Mouse (Mus musculus): ENCODE measurements around the gene Ctnnd1. TPM values are rescaled to one million over a fixed set of nuclear protein-coding genes. Genes with fewer than 3 reads are reported as not detected.
"Not testable (repeated sequence)": the region's sequence is repeated elsewhere in the genome, so short reads cannot be mapped to it uniquely, and the experiment has no call there.

Gene Ctnnd1
- 100 to 1,000 TPM in 25 of 26 experiments, 10 to 100 TPM in 1; 99.0 to 184 (median 133) TPM for total RNA-seq (2018; cell fraction: chromatin; rRNA removed)
- total RNA-seq (2018; cell fraction: cytosol; rRNA removed), result 100 to 1,000 TPM in 15 of 26 experiments, 10 to 100 TPM in 11; 68.6 to 130 (median 105) TPM
- 100 to 1,000 TPM; 101 to 198 (median 136) TPM for total RNA-seq (2018; cell fraction: nucleus; rRNA removed)
- 65.8 to 90.5 TPM (median 79.6 TPM) in 3 replicates for polyA plus RNA-seq (2018)

DNA sequence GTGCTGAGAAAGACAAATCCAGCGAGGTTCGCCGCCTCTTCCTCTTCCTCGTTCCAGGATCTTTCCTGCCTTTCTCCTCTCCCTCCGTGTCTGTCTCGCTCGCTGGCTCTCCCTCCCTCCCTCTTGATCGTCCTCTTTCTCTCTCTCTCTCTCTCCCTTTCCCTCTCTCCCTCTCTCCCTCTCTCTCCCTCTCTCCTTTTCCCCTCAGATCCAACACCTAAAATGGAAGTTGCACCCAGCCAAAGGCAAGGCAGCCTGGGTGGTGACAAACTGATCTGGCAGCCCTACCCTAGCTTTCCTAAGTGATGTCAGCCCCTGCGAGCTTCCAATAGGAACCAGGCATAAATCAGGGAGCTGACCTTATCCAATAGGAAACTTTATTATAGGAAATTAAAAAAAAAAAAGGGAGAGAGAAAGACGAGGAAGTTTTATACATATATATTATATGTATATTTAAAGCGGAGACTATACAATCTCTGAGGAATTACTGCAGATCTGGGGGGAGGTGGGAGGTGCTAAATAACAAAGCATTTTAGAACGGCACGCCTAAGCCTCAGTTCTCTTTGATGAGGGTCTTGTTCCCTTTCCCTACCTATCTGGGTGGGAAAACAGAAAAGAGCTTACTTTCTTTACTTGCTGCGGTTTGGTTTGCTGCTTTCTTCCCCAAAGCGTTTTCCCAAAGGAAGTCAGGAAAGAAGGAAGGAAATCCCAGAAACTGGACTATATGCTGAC, at the start of gene Ctnnd1:
Gene Ctnnd1, minus strand, starts transcription at position 302 of the 732 bp plus-strand sequence.
- H3K27ac ChIP-seq, result peak within 1 kb of the TSS; percentile 92

DNA sequence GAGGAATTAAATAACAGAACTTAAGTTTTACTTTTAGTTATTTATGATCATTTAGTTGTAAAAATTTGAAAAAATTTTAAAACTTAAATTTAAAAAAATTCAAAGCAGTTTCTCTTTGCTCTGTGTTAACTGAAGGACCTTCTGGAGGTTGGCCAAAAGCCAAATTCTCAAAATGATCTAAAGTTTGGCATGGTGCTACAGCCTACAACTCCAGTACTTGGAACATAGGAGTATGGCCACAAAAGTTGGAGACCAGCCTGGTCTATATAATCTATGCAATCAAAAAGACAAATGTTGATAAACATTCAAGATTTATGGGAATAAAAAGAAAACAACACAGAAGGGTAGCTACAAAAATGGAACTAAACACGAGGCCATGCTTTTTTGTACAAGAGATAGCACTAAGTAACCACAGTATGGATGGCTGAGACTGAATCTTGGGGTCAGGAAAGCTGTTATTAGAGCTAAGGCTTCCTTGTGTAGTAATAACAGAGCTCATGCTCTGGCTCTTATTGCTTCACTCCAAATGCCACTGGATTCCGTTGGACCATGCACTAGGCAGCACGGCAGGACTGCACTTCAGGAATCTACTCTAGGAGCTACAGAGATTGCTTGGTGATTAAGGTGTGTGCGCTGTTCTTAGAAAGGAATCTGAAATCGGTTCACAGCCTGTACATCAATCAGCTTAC, 44.6 kb upstream of the Ctnnd1 start:
- no peaks in the 10 kb centered on the region; the same call in 1 of the 2 replicates for H3K79me2 ChIP-seq (ENCODE audit: inconsistent target)
- 97% methylated on average over 5 of the region's 5 CpGs for WGBS (ENCODE audit: missing documents)

More for the DNA sequence above, at the start of gene Ctnnd1:
- H3K79me2 ChIP-seq (ENCODE audit: inconsistent target), result peaks cover 49% of the 10 kb centered on the region
- WGBS (ENCODE audit: missing documents), result 0% methylated on average over 13 of the region's 15 CpGs
- H3K36me3 ChIP-seq (ENCODE audit: inconsistent target), result no peaks in the 10 kb centered on the region
- peak within 1 kb of the TSS; percentile 74 for H3K4me3 ChIP-seq (ENCODE audit: inconsistent target)

DNA sequence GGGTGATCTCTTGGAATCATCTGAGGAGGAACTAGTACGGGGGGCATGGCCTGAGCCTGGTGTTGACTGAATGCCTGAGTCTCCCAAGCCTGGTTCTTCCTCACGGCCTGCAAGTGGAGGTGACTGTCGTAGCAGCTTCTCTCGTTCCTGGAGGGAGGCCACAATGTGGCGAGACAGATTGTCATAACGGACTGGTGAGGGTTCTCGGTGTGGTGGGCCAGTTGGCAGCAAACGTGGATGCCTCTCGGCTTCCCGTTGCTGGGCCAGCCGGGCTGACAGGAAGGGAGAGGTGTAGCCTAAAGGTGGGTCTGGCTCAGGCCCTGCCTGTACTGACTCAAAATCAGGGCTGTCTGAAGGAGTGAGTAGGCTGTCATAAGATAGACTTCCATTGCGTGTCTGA, 39.5 kb upstream of the Ctnnd1 start:
- 97% methylated on average over 12 of the region's 12 CpGs for WGBS (ENCODE audit: missing documents)
- peaks cover 77% of the 10 kb centered on the region for H3K36me3 ChIP-seq (ENCODE audit: inconsistent target)
- H3K27ac ChIP-seq, result no peak overlapping the region

More for the DNA sequence above, 44.6 kb upstream of the Ctnnd1 start:
- H3K4me3 ChIP-seq (ENCODE audit: inconsistent target), result no peak overlapping the region
- peaks cover 55% of the 10 kb centered on the region for H3K36me3 ChIP-seq (ENCODE audit: inconsistent target)
- no peak overlapping the region for H3K27ac ChIP-seq

GRCm38 (mm10) chr2:84688080-84688844, 37.7 kb upstream of the Ctnnd1 start:
- no peak overlapping the region for H3K27ac ChIP-seq
- H3K36me3 ChIP-seq (ENCODE audit: inconsistent target), result peaks cover 67% of the 10 kb centered on the region
- H3K4me3 ChIP-seq (ENCODE audit: inconsistent target), result no peak overlapping the region
- 78% methylated on average over 2 of the region's 2 CpGs for WGBS (ENCODE audit: missing documents)
- H3K79me2 ChIP-seq (ENCODE audit: inconsistent target), result no peaks in the 10 kb centered on the region

More for the DNA sequence above, 39.5 kb upstream of the Ctnnd1 start:
- Histone ChIP-seq H3K4me3 (ENCODE audit: inconsistent target) (no peak overlapping the region), H3K79me2 (ENCODE audit: inconsistent target) (no peaks in the 10 kb centered on the region)

DNA sequence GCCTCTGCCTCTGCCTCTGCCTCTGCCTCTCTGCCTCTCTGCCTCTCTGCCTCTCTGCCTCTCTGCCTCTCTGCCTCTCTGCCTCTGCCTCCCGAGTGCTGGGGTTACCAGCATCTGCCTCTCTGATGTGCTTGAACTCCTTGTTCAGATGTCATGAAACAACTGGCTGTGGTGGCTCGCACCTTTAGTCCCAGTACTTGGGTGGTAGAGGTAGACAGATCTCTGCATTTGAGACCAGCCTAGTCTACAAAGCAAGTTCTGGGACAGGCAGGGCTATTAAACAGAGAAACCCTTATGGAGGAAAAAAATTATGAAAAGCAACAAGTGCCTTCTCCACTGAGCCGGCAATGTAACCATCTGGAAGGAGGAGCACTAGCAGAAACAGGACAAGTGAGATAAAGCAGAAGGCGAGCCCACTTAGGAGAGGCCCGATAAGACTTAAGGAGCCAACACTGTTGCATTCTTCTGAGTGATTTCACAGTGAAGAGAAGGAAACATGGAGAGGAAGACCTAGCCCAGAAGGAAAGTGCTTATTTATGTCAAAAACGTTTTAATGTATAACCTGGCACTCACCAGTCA, 32.1 kb upstream of the Ctnnd1 start:
- peaks cover 24% of the 10 kb centered on the region; the same call in 1 of the 2 replicates for H3K36me3 ChIP-seq (ENCODE audit: inconsistent target)
- WGBS (ENCODE audit: missing documents), result 88% methylated on average over 6 of the region's 6 CpGs
- H3K4me3 ChIP-seq (ENCODE audit: inconsistent target), result no peak overlapping the region
- H3K79me2 ChIP-seq (ENCODE audit: inconsistent target), result peaks cover 36% of the 10 kb centered on the region
- no peak overlapping the region for H3K27ac ChIP-seq

DNA sequence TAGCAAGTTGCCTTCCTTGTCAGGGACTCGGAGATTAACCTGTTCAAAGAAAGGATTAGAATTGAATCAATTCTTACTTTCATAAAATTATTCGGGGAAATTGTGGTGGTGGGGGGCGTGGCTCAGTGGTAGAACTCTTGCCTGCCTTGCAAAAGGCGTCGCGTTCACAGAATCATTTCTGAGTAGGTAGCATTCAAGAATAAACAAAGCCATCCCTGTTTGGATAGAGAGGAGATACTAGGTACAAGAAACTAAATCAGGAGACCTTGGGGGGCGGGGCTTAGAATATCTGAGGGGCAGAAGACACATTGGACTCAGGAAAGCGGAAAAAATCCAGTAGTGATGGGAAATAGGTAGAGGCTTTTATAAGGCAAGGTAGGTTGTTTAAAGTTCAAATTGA, 28.5 kb upstream of the Ctnnd1 start, which contains the start of gene Tmx2:
Gene Tmx2, minus strand, starts transcription at position 125 of the 400 bp plus-strand sequence.
- Histone ChIP-seq H3K4me3 (ENCODE audit: inconsistent target) (peak within 1 kb of the TSS; percentile 88), H3K27ac (peak within 1 kb of the TSS; percentile 50), H3K36me3 (ENCODE audit: inconsistent target) (0 out of 2 replicates have a peak, but pooled peaks cover 4% of the 10 kb centered on the region), H3K79me2 (ENCODE audit: inconsistent target) (peaks cover 55% of the 10 kb centered on the region)
- WGBS (ENCODE audit: missing documents), result 13% methylated on average over 8 of the region's 8 CpGs

DNA sequence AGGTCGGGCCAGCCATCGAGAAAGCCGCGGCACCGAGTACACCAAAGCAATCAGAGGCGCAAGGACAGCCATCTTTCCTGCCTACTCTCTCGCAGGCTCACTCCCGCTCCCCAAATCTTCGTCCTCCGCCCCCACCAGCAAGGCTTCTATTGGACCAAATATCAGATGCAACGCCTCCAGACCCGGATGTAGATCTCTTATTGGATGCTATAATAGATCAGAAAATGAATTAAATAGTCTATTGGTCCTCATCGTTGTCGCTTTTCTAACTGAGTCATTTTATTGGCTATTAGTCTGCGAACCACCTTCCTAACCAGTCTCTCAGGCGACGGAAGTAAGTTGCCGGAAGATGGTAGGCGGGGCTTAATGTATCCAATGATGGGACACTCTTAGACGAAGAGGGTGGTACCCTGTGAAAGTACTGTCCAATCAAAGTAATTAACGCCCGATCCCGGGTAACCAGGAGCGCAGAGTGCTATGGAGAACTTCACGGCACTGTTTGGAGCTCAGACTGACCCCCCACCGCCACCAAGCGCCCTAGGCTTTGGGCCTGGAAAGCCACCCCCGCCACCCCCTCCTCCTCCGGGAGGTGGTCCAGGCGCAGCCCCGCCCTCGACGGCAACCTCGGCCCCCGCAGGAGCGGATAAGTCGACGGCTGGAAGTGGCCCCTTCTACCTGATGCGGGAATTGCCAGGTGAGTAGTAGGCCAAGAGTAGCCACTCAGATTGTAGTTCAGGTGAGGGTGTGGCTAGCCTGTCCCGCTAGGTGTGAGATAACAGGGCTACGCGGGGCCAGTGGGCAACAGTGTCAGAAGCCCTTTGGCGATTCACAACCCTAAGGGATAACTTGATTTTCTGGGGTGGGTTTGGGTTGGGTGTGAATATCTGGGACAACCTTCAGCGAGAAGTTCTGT, 27.7 kb upstream of the Ctnnd1 start, which contains the start of the genes Gm28635 and Med19:
Gene Gm28635, minus strand, starts transcription at position 74 of the 913 bp plus-strand sequence.
Gene Med19, plus strand, starts transcription at position 435 of the 913 bp plus-strand sequence.
- Histone ChIP-seq H3K4me3 (ENCODE audit: inconsistent target) (peak within 1 kb of the TSS; percentile 88), H3K36me3 (ENCODE audit: inconsistent target) (0 out of 2 replicates have a peak, but pooled peaks cover 4% of the 10 kb centered on the region), H3K27ac (peak within 1 kb of the TSS; percentile 50), H3K79me2 (ENCODE audit: inconsistent target) (peaks cover 55% of the 10 kb centered on the region)
- WGBS (ENCODE audit: missing documents), result under 1% methylated on average over 42 of the region's 44 CpGs

- WGBS (ENCODE audit: missing documents), result 13% methylated on average over 17 of the region's 22 CpGs
- Histone ChIP-seq H3K79me2 (ENCODE audit: inconsistent target) (peaks cover 55% of the 10 kb centered on the region), H3K4me3 (ENCODE audit: inconsistent target) (peak overlapping the region; percentile 88), H3K27ac (peak overlapping the region; percentile 50), H3K36me3 (ENCODE audit: inconsistent target) (0 out of 2 replicates have a peak, but pooled peaks cover 12% of the 10 kb centered on the region)
Observed at GRCm38 (mm10) chr2:84677270-84677967, 26.9 kb upstream of the Ctnnd1 start.

DNA sequence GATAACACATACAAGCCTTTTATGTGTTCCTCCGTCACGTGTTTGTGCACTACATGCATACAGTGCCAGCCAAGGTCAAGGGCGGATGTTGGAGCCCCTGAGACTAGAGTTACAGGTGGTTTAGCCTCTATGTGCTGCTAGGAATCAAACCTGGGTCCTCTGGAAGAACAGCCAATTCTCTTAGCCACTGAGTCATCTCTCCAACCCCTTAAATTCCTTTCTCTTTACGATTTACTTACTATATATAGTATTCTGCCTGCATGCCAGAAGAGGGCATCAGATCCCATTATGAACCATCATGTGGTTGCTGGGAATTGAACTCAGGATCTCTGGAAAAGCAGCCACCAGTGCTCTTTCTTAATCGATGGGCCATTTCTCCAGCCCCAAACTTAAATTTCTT, 21.0 kb upstream of the Ctnnd1 start:
- peaks cover 21% of the 10 kb centered on the region for H3K79me2 ChIP-seq (ENCODE audit: inconsistent target)
- not testable (repeated sequence) for H3K27ac ChIP-seq; H3K4me3 ChIP-seq (ENCODE audit: inconsistent target)
- WGBS (ENCODE audit: missing documents), result no CpG with 5 or more reads among the region's 5 CpGs
- 0 out of 2 replicates have a peak, but pooled peaks cover 13% of the 10 kb centered on the region for H3K36me3 ChIP-seq (ENCODE audit: inconsistent target)

- under 1% methylated on average over 20 of the region's 20 CpGs for WGBS (ENCODE audit: missing documents)
- H3K27ac ChIP-seq, result peak within 1 kb of the TSS; percentile 81
- H3K4me3 ChIP-seq (ENCODE audit: inconsistent target), result peak within 1 kb of the TSS; percentile 96
- peaks cover 12% of the 10 kb centered on the region for H3K79me2 ChIP-seq (ENCODE audit: inconsistent target)
- H3K36me3 ChIP-seq (ENCODE audit: inconsistent target), result 0 out of 2 replicates have a peak, but pooled peaks cover 13% of the 10 kb centered on the region
Observed at GRCm38 (mm10) chr2:84670569-84670933, 20.0 kb upstream of the Ctnnd1 start, which contains the start of gene Selenoh. Gene Selenoh, minus strand, starts transcription at chr2:84670770.

DNA sequence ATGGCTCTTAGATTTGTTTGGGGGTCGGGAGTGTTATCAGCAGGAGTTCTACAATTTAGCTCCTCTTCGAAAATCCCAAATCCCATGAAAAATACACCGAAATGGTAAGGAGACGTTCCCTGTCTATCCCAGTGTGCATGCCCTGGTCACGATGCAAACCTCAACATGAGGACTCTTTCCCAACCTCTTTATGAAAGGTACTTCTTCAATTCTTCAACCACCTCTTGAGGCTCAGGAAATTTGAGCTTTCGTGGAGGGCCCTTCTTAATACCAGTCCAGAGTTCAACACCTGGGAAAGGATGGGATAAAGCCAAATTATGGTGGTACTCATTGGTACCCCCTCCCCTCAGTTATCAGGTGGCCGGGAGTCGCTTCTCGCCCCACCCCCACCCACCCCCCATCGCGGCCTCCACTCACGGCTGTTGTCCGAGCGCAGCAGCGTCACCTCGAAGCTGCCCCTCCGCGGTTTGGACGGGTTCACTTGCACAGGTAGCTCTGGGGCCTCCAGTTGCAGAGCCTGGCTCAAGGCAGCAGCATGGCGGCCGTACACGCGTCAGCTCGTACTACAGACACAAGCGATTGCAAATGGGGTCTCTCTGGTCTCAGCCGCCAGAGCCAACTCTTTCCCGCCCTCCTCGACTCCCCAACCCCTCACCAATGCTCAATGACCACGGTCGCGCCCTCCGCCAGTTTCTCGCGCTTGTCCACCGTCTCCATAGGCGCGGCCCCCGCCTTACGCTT, 19.4 kb upstream of the Ctnnd1 start:
- Histone ChIP-seq H3K4me3 (ENCODE audit: inconsistent target) (peak overlapping the region; percentile 96), H3K36me3 (ENCODE audit: inconsistent target) (0 out of 2 replicates have a peak, but pooled peaks cover 13% of the 10 kb centered on the region), H3K79me2 (ENCODE audit: inconsistent target) (peaks cover 12% of the 10 kb centered on the region), H3K27ac (peak overlapping the region; percentile 81)
- 4% methylated on average over 39 of the region's 39 CpGs for whole genome bisulfite sequencing (ENCODE audit: missing documents)

GRCm38 (mm10) chr2:84666081-84666480, 15.5 kb upstream of the Ctnnd1 start:
- no peak overlapping the region for H3K4me3 ChIP-seq (ENCODE audit: inconsistent target)
- WGBS (ENCODE audit: missing documents), result 86% methylated on average over 12 of the region's 12 CpGs
- H3K27ac ChIP-seq, result no peak overlapping the region
- no peaks in the 10 kb centered on the region for H3K36me3 ChIP-seq (ENCODE audit: inconsistent target)
- peaks cover 12% of the 10 kb centered on the region for H3K79me2 ChIP-seq (ENCODE audit: inconsistent target)

All from macrophage (primary cell).